Mouse (Mus musculus) thymus, adult 2 months (tissue): ENCODE data around the gene Clcn2.

ENCODE experiments used
- CTCF ChIP-seq: fragments of 200-500 bp; IDR thresholded peaks from 2 replicates; pipeline ENCODE4 v1.5.1; 2012; ENCODE audit warnings: mild to moderate bottlenecking, control low read depth, low read length, moderate library complexity, borderline replicate concordance; ENCODE audit not compliant: control insufficient read depth, poor library complexity, insufficient read depth; ENCODE audit errors: extremely low read depth
- POLR2A ChIP-seq: fragments of 200-500 bp; IDR thresholded peaks from 2 replicates; pipeline ENCODE4 v1.6.1; 2012; ENCODE audit warnings: mild to moderate bottlenecking, low read length, control low read depth, moderate library complexity; ENCODE audit not compliant: control insufficient read depth, poor library complexity, insufficient read depth; ENCODE audit errors: extremely low read depth

GRCm38 (mm10) chr16:20708939-20709734, 8.4 kb downstream of the Clcn2 start:
- TF ChIP-seq CTCF (peak; percentile 96), POLR2A (no peak)
